Mouse (Mus musculus) v-Abl transformed pro-B cells (cell line): Measurements from ENCODE around the gene Fam171a2.

Source experiments
- in situ Hi-C, 2 experiments: fragments of 400-800 bp; cut with MboI; formaldehyde crosslinking; loops; one replicate each; pipeline ENCODE4 v1.15.1; 2025; ENCODE audit not compliant: unreplicated experiment in 2 of 2

The Fam171a2 gene

GRCm38 (mm10) chr11:102413059-102413458 is 34.4 kb downstream of the Fam171a2 start:
- in situ Hi-C loops: loop anchor here (5.0 kb wide), 2 partner anchors 106 to 111 kb away; no protein-coding TSS in a partner anchor

DNA sequence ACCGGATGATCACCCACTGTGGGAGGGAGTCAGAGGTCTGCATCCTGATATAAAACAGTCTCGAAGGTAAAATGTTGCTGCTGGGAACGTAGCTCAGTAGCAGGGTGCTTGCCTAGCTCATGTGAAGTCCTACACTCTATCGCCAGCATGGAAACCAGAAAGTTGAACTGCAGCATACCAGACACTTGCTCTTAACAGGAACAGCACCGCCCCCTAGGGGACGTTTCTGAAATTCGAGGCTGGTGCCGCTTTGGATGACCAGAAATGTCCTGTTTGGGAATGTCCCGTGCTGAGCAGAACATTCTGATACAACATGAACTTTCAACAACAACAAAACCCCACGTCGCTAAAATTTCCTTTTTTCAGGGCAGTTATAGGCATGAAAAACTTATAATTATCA is 35.8 kb downstream of the Fam171a2 start:
- in situ Hi-C loops: loop anchor here (5.0 kb wide), 2 partner anchors 104 to 109 kb away; no protein-coding TSS in a partner anchor

- in situ Hi-C loops: loop anchor here (5.0 kb wide), 2 partner anchors 104 to 109 kb away; no protein-coding TSS in a partner anchor
These were observed 36.4 kb downstream of the Fam171a2 start for GRCm38 (mm10) chr11:102411061-102411460.

DNA sequence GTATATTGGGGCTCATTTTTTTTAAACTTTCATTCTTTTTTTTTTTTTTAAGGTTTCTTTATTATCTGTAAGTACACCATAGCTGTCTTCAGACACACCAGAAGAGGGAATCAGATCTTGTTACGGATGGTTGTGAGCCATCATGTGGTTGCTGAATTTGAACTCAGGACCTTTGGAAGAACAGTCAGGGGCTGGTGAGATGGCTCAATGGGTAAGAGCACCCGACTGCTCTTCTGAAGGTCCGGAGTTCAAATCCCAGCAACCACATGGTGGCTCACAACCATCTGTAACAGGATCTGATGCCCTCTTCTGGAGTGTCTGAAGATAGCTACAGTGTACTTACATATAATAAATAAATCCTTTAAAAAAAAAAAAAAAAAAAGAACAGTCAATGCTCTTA is 37.1 kb downstream of the Fam171a2 start:
- in situ Hi-C loops: loop anchor here (5.0 kb wide), 2 partner anchors 103 to 108 kb away; no protein-coding TSS in a partner anchor

DNA sequence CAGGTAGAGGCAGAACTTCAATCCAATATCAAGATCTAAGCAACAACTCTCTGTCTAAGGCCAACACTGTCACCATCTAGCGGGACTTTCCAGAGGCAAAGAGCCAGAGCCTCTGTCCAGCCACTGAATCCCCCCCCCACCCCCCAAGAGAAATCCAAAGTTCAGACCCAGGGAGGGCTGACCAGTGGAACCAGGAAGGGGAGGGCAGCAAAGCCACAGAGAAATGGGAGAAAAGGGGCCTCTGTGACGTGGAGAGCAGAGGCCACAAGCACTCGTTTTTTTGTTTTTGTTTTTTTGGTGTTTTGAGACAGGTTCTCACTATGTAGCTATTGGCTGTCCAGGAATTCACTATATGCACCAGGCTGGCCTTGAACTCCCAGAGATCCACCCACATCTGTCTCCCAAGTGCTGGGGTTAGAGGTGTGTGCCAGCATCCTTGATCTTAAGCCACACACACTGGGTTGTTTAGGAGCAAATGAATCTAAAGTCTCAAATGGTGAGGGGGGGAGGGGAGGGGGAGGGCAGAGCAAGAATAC is 37.6 kb downstream of the Fam171a2 start:
- in situ Hi-C loops: loop anchor here (5.0 kb wide), 2 partner anchors 103 to 108 kb away; no protein-coding TSS in a partner anchor

- in situ Hi-C loops: no loop called here
These were observed 38.3 kb downstream of the Fam171a2 start for GRCm38 (mm10) chr11:102408888-102409794.

DNA sequence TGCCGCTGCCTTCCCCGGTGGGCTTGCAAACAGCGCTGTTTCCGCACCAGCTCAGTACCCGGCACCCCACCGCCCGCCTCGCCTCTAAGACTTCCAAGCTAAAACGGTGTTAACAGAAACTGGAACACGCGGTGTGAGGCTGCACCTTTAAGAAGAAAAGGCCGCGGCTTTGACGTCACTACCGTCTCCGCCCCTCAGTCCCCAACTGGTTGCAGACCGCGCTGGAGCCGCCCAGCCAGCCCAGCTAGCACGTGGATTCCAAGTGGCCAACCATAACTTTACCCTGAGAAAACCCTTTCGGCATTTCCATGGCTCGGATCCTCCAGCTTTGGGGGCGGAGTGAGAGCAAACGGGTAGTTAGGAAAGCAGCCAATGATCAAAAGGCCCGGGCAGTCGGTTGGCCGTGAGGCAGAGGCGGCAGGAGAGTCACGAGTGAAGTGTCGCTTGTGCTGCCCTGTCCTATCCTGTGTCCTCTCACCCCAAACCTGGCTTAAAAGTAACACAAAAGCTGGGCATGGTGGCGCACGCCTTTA is 39.1 kb downstream of the Fam171a2 start:
- in situ Hi-C loops: no loop called here

GRCm38 (mm10) chr11:102407834-102408215 is 39.7 kb downstream of the Fam171a2 start, which contains the start of gene Slc25a39:
TSS of gene Slc25a39 (minus strand) at chr11:102407946.
- in situ Hi-C loops: no loop called here

DNA sequence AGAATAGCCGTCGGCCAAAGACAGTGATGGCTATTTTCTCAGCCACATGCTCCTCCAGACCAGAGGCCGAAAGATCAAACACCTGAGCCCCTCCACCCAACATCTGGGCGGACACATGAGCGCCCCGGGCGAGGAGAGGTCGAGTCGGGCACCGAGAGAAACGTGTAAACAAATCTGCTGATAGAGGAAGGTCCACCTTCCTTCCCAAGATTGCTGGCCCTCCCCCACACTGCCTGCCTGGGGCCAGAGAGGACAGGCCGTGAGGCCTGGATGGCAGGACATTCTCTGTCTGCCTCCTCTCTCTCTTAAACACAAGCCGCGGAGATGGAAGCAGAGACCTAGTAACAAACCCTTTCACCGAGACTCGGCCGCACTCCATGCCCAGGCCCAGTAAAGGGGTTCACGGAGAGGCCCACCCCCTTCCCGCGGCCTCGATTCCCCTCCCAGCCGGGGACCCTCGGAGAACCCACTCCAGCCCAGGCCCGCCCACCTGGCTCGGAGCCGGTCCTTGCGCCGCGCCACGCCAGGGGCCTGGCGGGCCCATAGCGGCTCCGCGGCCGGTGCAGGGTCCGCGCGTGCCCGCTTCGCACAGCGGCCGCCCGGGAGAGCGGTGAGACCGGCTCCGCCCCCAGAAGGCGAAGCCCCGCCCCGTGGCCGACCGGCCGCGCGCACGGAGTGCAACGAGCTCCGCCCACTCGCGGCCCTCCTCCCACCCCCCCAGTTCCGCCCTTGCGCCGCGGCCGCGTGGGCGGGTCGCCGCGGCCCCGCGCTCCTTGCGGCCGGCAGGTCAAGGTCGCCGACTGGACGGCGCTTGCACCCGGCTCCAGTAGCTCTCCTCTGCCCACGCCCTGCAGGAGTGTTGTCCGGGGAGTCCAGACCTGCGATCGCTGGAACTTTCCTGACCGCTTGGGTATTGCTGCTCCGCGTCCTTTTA is 40.3 kb downstream of the Fam171a2 start:
- in situ Hi-C loops: no loop called here

GRCm38 (mm10) chr11:102406401-102406800 is 41.1 kb downstream of the Fam171a2 start:
- in situ Hi-C loops: no loop called here

DNA sequence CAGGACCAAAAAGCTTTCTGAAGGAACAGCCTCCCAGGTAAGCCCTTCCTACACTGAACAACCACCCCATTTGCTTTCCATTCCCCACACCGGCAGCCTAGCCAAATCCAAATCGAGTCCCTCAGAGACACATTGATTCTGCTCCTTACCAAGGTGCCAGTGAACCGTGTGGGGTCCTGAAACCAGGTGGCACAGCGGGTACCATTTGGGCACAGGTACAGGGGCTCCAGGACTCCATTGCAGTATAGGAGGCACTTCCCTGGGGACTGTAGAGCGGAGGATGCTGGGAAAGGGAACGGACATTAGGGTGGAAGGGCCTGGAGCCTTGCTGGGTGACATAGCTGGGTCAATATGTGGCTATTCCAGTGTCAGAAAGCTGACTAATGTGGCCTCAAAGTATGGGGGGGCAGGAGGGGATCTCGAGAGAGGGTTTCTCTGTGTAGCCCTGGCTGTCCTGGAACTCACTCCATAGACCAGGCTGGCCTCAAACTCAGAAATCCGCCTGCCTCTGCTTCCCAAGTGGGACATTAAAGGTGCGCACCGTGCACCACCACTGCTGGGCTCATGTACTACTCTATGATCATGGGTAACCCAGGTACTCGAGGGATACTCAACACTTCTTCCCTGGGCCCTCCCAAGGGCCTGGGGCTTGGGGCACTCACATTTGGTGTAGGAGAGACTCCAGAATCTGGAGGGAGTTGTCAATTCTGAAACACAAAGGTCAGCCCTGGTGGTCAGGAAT is 41.8 kb downstream of the Fam171a2 start:
- in situ Hi-C loops: no loop called here

GRCm38 (mm10) chr11:102404161-102405010 is 43.1 kb downstream of the Fam171a2 start:
- in situ Hi-C loops: no loop called here

DNA sequence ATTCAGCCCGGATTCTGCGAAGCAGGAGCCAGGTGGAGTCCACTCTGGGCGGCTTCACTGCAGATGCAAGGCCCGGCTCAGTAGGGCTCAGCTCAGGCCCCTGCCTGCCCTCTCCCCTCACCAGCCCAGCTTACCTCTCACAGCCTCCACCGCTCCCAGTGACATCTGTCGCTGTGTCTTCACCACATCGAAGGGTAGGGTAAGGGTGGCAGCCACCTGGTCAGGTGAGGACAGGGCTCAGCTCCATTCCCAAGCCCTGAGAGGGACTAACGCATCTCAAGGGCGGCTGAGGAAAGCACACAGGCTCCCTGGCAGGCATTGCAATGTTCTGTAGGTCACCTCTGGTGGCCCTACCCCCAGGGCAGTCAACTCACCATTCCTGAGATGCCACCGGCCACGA is 43.8 kb downstream of the Fam171a2 start:
- in situ Hi-C loops: no loop called here

- in situ Hi-C loops: no loop called here
These were observed 45.5 kb downstream of the Fam171a2 start for GRCm38 (mm10) chr11:102401898-102402500.

GRCm38 (mm10) chr11:102400513-102401084 is 46.9 kb downstream of the Fam171a2 start:
- in situ Hi-C loops: no loop called here

- in situ Hi-C loops: no loop called here
These were observed 47.8 kb downstream of the Fam171a2 start for GRCm38 (mm10) chr11:102399610-102400072.

DNA sequence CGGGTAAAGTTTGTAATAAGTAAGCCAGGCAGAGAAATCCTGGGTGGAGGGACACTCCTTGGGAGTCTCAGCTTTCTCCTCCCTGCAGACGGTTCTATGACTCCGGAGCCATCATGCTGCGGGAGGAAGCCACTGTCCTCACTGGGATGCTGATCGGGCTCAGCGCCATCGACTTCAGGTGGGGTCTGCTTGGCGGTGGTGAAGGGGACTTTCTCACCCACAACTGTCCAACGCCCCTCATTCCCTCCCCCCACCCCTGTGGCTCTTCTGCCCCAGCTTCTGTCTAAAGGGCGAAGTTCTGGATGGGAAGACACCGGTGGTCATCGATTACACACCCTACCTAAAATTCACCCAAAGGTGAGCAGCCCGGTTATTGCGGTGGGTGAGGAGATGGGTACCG is 48.4 kb downstream of the Fam171a2 start:
- in situ Hi-C loops: no loop called here
